Mouse (Mus musculus) layer of hippocampus, postnatal 36 days (tissue): ENCODE results near the gene Cpne8. TPM values are rescaled to one million over a fixed set of nuclear protein-coding genes. Genes with fewer than 3 reads are reported as not detected.

Experiments used
- DNase-seq, 2 experiments: peaks; one replicate each; pipeline ENCODE4 v3.0.0; 2022
- total RNA-seq, 2 experiments: library from RNA; stranded (reverse); gene quantifications; 2 replicates each; pipeline ENCODE4 v1.2.3; 2021

The Cpne8 gene
- total RNA-seq, 2 experiments from 2014 or later: 30.8 to 32.3 TPM

- no peak for DNase-seq
Measured at GRCm38 (mm10) chr15:90463281-90463680, 216.0 kb downstream of the Cpne8 start.

GRCm38 (mm10) chr15:90446076-90446475 lies 233.2 kb downstream of the Cpne8 start:
- DNase-seq: no peak
